Mouse (Mus musculus): Measurements from ENCODE around the gene Pkd2l1.

The Pkd2l1 gene

GRCm38 (mm10) chr19:44107661-44108521, 84.4 kb downstream of the Pkd2l1 start:
- intact Hi-C loops (cut with DNase I): no loop called here

GRCm38 (mm10) chr19:44106831-44107660, 85.2 kb downstream of the Pkd2l1 start, which contains the start of gene Chuk:
TSS of gene Chuk (minus strand) at chr19:44107480.
- intact Hi-C loops (cut with DNase I): no loop called here

- intact Hi-C loops (cut with DNase I): no loop called here
Measured at GRCm38 (mm10) chr19:44104393-44104792, 87.8 kb downstream of the Pkd2l1 start.

GRCm38 (mm10) chr19:44103001-44103400, 89.2 kb downstream of the Pkd2l1 start:
- intact Hi-C loops (cut with DNase I): no loop called here

GRCm38 (mm10) chr19:44100840-44101239, 91.4 kb downstream of the Pkd2l1 start:
- intact Hi-C loops (cut with DNase I): no loop called here
